Mouse (Mus musculus) embryo, embryonic 10.5 days (tissue): ENCODE measurements around the gene Lama1.

Experiments
- DNase-seq: peaks from one replicate; pipeline ENCODE4 v3.0.0-alpha.2; 2015; ENCODE audit warnings: low spot score

Lama1 gene

GRCm38 (mm10) chr17:67696694-67697386, at the start of gene Lama1:
Gene Lama1, plus strand, starts transcription at chr17:67697259.
- peak; percentile 90 for DNase-seq

DNA sequence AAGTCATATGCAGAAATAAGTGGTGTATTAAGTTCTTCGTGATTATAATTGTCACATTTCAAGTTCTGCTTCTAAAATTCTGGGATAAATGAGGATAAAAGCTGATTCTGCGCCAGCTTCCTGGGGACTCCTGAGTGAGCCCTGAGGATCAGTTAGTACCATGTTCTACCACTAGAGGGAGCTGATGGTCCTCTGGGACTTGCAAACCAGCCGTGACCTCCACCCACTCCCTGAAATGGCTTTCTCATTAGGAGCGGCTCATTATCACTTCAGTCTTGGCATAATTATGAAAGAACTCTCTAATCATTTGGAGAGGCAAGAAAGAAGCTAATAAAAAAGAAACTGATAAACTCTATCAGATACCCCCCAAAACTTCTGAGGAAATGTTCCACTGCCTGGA, 45.6 kb upstream of the Lama1 start:
- peak; percentile 89 for DNase-seq

- no peak for DNase-seq
These were observed 32.8 kb upstream of the Lama1 start for GRCm38 (mm10) chr17:67664299-67664698.

DNA sequence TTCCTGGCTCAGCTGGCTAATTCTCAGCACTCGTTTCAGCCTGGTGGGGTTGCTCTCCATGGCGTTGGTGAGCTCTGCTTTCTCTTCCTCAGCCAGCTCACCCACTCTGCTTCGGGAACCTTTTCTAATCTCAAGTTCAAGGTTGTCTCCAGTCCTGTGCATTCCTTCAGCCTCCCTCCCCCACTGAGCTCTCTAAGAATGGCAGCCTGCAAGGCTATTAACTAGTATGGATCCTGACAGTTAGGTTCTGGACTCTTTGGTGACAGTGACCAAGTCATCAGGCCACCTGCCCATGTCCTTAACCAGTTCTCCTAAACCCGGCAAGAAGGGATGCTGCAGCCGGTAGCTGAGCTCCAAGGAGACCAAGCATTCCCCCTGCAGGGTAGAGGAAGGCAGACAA, 30.1 kb upstream of the Lama1 start:
- no peak for DNase-seq

DNA sequence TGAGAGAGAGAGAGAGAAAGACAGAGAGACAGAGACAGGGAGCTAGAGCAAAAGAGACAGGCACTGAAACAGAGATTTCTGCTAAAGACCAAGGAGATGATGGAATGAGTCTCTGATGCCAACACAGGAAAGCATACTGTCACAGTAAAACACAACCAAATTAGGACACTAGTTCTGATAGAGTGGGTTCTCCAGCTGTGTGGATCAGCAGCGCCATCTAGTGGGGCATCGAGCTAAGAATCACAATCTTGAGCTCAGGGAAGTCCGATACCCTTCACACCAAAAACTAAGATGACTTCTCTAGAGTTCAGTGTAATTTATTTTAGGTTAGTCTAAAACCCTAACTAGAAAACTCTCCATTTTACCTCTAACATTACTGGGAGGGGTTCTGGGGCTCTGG, 29.1 kb upstream of the Lama1 start:
- peak; percentile 88 for DNase-seq

- no peak for DNase-seq
These were observed 18.5 kb upstream of the Lama1 start for GRCm38 (mm10) chr17:67678576-67678975.

GRCm38 (mm10) chr17:67681084-67681483, 16.0 kb upstream of the Lama1 start:
- DNase-seq, result no peak

- peak; percentile 75 for DNase-seq
These were observed 11.9 kb upstream of the Lama1 start for GRCm38 (mm10) chr17:67685022-67685743.

GRCm38 (mm10) chr17:67687505-67687904, 9.6 kb upstream of the Lama1 start:
- DNase-seq, result no peak

GRCm38 (mm10) chr17:67690689-67691088, 6.4 kb upstream of the Lama1 start:
- DNase-seq, result no peak

- DNase-seq, result no peak
These were observed 4.4 kb upstream of the Lama1 start for GRCm38 (mm10) chr17:67692651-67693050.

DNA sequence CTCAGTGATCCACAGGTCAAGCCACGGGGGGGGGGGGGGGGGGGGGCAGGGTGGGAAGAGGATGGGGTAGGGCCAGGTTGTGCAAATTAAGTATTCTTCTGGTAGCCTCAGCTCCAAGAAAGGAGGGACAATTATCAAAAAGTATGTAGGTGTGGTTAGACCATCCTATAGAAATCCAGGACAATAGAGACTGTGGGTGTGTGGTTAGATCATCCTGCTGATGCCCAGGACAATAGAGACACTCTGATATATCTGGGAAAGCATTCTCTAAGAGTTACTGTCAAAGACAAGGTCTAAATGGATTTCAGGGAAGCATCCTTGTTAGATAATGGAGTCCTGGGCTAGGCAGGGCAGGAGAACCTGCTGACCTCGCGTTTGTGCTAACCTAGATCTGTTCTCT, 3.2 kb upstream of the Lama1 start:
- DNase-seq, result no peak

GRCm38 (mm10) chr17:67697461-67697891, 417 bp downstream of the Lama1 start:
- DNase-seq, result peak; percentile 80

DNA sequence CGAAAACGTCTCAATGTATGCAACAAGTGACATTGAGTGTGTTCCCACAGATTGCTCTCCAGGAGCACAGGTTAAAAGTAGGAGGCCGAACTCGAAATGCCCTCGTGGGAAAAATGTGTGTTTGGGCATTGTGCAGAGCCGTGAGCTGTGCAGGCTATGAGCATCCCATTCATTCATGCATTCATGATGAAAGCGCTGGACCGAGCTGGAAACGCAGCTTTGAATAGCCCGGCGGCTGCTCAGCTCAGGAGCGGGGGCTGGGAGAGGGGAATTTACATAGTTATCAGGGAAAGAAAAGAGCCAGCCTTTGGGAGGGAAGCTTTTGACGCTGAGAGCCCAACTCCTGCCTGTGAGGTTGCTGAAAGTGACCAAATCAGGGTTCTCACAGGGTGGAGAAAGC, 1.2 kb downstream of the Lama1 start:
- DNase-seq, result peak; percentile 87

- peak; percentile 57 for DNase-seq
These were observed 4.7 kb downstream of the Lama1 start for GRCm38 (mm10) chr17:67701761-67702160.

DNA sequence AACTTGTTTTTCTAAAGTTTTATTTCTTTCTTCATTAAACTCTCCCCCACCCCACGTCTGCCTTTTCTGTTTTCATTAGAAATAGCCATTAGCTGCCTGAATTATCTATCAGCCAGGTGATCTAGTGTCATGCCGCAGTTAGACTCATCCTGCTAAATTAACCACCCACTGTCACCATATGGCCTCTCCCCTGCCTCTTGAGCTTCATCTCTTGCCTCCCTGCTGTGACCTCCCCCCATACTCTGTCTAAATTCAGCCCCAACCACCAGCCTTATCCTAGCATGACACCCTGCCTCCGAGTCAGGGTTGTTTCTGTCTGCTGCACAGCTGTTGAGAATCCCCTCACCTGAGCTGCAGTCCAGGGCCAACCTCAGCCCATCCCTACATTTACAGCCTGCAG, 5.9 kb downstream of the Lama1 start:
- no peak for DNase-seq

- no peak for DNase-seq
These were observed 8.1 kb downstream of the Lama1 start for GRCm38 (mm10) chr17:67705035-67705769.

DNA sequence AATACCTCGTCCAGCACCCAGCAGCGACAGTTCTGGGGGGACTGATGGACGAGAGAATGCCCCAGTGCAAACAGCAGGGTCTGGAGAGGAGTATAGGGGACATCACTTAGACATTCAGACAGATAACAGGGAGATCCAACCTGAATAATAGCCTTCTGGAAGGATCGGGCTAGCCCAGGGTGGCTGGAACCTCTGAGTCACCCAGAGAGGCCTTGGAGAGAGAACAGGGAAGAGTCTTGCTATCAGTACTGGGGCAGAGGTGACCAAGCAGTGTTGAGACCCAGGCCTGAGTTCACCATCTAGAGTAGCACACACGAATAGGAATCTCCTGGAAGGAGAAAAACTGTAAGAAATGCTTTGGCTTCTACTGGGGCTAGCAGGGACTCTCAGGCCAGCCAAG, 9.3 kb downstream of the Lama1 start:
- no peak for DNase-seq

DNA sequence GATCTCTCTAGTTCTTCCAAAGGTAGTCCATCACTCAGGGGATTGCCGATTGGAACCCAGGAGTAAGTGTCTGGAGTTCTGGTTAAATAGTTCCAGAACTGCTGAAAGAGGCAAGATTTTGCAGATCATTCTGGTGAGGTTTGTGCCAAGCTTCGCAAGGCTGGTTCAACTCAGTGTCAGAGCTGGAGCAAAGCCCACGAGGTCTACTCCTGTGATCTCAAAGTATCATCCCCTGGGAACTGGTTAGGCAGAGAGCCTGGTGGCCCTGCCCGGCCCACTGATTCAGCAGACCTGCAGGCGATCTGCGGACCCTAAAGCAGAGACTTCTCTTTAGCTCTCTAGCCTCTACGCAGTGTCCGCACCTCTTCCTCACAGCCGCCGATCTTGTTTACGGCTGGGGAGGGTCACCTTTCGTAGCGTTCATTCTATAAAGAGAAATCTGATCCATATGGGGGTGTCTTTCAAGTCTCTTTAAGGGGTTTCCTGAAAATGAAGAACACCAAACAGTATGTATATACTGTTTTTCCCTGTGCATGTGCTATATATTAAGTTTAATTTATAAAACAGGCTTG, 10.8 kb downstream of the Lama1 start:
- DNase-seq, result no peak

GRCm38 (mm10) chr17:67710377-67710781, 13.3 kb downstream of the Lama1 start:
- no peak for DNase-seq

GRCm38 (mm10) chr17:67711361-67711760, 14.3 kb downstream of the Lama1 start:
- no peak for DNase-seq

GRCm38 (mm10) chr17:67712929-67713328, 15.9 kb downstream of the Lama1 start:
- DNase-seq, result no peak

- DNase-seq, result no peak
These were observed 18.4 kb downstream of the Lama1 start for GRCm38 (mm10) chr17:67715466-67715865.
